Mouse (Mus musculus) embryonic facial prominence, embryonic 11.5 days (tissue): ENCODE measurements around the gene Slc30a2. TPM values are rescaled to one million over a fixed set of nuclear protein-coding genes. Genes with fewer than 3 reads are reported as not detected.
A peak's percentile ranks its signal among the peaks of the same experiment; 100 is the strongest.

Experiments used
- ATAC-seq: fragments of 200-750 bp; cut with Nextera tagmentation; replicated peaks from 2 replicates; pipeline ENCODE4 v1.8.0; 2017; ENCODE audit warnings: low read depth; ENCODE audit not compliant: insufficient number of reproducible peaks, low FRiP score, low TSS enrichment
- DNase-seq: peaks from one replicate; pipeline ENCODE4 v3.0.0-alpha.2; 2015; ENCODE audit warnings: low spot score
- H3K27ac ChIP-seq: fragments of 300-500 bp; sonication (generic); replicated peaks from 2 replicates; pipeline ENCODE4 v1.5.1; 2014; ENCODE audit warnings: mild to moderate bottlenecking, low read depth, low read length, control low read depth
- H3K27me3 ChIP-seq: fragments of 300-500 bp; sonication (generic); 2 replicates; pipeline ENCODE4 v1.6.1; 2014; ENCODE audit warnings: mild to moderate bottlenecking, low read length, moderate library complexity, mixed read lengths; ENCODE audit not compliant: control insufficient read depth, insufficient read depth
- H3K36me3 ChIP-seq: fragments of 300-500 bp; sonication (generic); replicated peaks from 2 replicates; pipeline ENCODE4 v1.6.1; 2014; ENCODE audit warnings: low read depth, mild to moderate bottlenecking, low read length, moderate library complexity, mixed read lengths; ENCODE audit not compliant: control insufficient read depth, insufficient read depth
- H3K4me1 ChIP-seq: fragments of 300-500 bp; sonication (generic); 2 replicates; pipeline ENCODE4 v1.6.1; 2014; ENCODE audit warnings: low read length, mixed read lengths; ENCODE audit not compliant: control insufficient read depth, insufficient read depth
- H3K4me2 ChIP-seq: fragments of 300-500 bp; sonication (generic); 2 replicates; pipeline ENCODE4 v1.6.1; 2014; ENCODE audit warnings: low read depth, mild to moderate bottlenecking, control low read depth, low read length, moderate library complexity
- H3K4me3 ChIP-seq: fragments of 300-500 bp; sonication (generic); 2 replicates; pipeline ENCODE4 v1.5.1; 2014; ENCODE audit warnings: low read depth, low read length, control low read depth
- H3K9ac ChIP-seq: fragments of 300-500 bp; sonication (generic); replicated peaks from 2 replicates; pipeline ENCODE4 v1.6.1; 2014; ENCODE audit warnings: mild to moderate bottlenecking, control low read depth, low read length
- H3K9me3 ChIP-seq: fragments of 300-500 bp; sonication (generic); replicated peaks from 2 replicates; pipeline ENCODE4 v1.6.1; 2016; ENCODE audit warnings: mild to moderate bottlenecking, low read length, inconsistent platforms, mixed read lengths; ENCODE audit not compliant: control insufficient read depth
- WGBS: fragments of 180-500 bp; shearing (Covaris S2); extraction: QIAGEN DNeasy Blood & Tissue Kit; methylation state at CpG from one replicate; pipeline ENCODE4 v1.1.7; 2014; 5-methylcytosine and 5-hydroxymethylcytosine counted together
- polyA plus RNA-seq: library from polyadenylated mRNA; unstranded; fragments of >200 nt; fragmentation: Nextera tagmentation; extraction: Ambion mirVana; gene quantifications from 2 replicates; pipeline ENCODE4 v1.2.1, GENCODE M21; 2014

Gene Slc30a2
- polyA plus RNA-seq, 1 experiment from 2014 or later: 0.07 TPM

DNA sequence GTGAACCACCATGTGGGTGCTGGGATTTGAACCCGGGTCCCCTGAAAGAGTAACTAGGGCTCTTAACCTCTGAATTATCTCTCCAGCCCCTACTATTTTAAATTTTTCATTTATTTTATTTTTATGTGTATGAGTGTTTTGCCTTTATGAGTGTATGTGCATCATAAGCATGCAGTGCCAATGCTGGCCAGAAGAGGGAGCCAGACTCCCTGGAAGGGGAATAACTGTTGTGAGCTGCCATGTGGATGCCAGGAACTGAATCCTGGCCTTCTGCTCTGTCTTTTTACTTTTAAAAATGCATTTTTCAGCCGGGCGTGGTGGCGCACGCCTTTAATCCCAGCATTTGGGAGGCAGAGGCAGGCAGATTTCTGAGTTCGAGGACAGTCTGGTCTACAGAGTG is 30.1 kb upstream of the Slc30a2 start:
- H3K4me2 ChIP-seq: no peak overlapping the region
- no peaks in the 10 kb centered on the region for H3K9me3 ChIP-seq
- H3K27me3 ChIP-seq: no peaks in the 10 kb centered on the region
- no peak overlapping the region for H3K27ac ChIP-seq
- ATAC-seq: no peak
- H3K4me3 ChIP-seq: no peak overlapping the region
- peak; percentile 18 for DNase-seq
- H3K4me1 ChIP-seq: no peaks in the 10 kb centered on the region
- no peaks in the 10 kb centered on the region for H3K36me3 ChIP-seq
- WGBS: 91% methylated on average over 6 of the region's 6 CpGs
- H3K9ac ChIP-seq: no peak overlapping the region

DNA sequence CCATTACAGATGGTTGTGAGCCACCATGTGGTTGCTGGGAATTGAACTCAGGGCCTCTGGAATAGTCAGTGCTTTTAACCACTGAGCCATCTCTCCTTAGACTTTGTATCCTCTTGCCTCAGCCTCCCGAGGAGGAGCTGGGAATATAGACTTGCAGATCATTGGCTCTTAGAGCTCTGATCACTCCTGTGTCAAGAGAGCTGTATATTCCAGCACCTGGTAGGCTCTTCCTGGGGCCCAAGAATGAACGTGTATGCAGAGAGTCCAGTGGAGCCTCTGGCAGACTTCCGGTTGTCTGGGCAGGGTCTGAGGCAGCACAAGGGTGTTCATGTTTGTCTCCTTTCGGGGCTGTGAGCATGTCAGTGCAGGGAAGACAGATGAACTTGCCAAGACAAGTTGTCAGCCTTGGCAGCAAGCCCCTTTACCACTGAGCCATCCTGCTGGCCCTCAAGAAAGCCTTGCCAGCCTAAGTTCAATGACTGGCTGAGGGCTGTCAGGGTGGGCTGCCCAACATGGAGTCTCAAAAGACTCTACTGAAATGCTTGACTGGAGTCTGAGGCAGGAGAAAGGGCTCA is 28.8 kb upstream of the Slc30a2 start:
- H3K4me3 ChIP-seq: no peak overlapping the region
- H3K9ac ChIP-seq: no peak overlapping the region
- no peaks in the 10 kb centered on the region for H3K4me1 ChIP-seq
- H3K9me3 ChIP-seq: no peaks in the 10 kb centered on the region
- ATAC-seq (no peak), DNase-seq (no peak)
- H3K36me3 ChIP-seq: no peaks in the 10 kb centered on the region
- no peaks in the 10 kb centered on the region for H3K27me3 ChIP-seq
- 70% methylated on average over 4 of the region's 4 CpGs for WGBS
- H3K4me2 ChIP-seq: no peak overlapping the region
- H3K27ac ChIP-seq: no peak overlapping the region

DNA sequence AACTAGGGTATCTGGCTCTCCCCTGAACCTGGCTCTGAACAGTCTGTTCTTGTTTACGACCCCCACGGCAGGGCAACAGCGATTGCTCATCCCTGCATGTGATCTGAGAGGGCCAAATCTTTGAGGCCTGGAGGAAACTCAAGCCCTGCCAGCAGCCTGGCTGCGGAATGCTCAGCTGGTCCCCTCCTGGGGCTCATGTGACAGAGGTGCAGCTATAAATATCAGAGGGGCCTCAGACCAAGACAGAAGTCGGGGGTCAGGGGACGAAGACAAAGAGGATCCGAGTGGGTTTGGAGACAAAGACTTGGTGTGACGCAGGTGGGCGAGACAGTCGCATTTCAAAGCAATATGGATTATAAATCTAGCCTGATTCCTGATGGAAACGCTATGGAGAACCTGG is 28.1 kb upstream of the Slc30a2 start, which contains the start of gene Trim63:
Gene Trim63, plus strand, starts transcription at position 245 of the 400 bp plus-strand sequence.
- Histone ChIP-seq H3K4me2 (no peak within 1 kb of the TSS), H3K4me3 (no peak within 1 kb of the TSS), H3K9me3 (no peaks in the 10 kb centered on the region), H3K27ac (no peak within 1 kb of the TSS), H3K9ac (no peak within 1 kb of the TSS), H3K36me3 (no peaks in the 10 kb centered on the region), H3K27me3 (no peaks in the 10 kb centered on the region), H3K4me1 (no peaks in the 10 kb centered on the region)
- DNase-seq: no peak
- 41% methylated on average over 11 of the region's 11 CpGs for WGBS
- no peak for ATAC-seq

DNA sequence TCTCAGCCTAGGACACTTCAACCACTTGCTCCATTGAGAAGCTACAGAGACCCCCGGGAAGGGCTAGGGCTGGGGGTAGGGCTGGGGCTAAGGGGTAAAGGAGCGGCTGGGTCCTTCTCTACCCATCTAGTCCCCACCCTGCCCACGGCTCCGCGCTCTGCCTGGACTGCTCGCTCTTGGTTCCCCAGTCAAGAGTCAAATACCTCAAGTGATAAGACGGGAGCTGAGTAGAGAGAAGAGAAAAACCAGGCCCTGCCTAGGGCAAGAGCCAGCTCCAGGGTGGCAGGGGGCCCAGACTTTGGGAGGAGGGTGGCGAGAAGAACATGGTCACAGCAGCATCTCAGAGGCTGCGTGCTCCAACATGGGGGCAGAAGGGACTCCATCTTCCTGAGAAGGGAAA is 27.5 kb upstream of the Slc30a2 start:
- H3K4me2 ChIP-seq: no peak overlapping the region
- H3K9ac ChIP-seq: no peak overlapping the region
- DNase-seq (no peak), ATAC-seq (peak; percentile 56; the same call in 1 of the 2 replicates)
- no peaks in the 10 kb centered on the region for H3K27me3 ChIP-seq
- H3K4me1 ChIP-seq: no peaks in the 10 kb centered on the region
- H3K36me3 ChIP-seq: no peaks in the 10 kb centered on the region
- no peaks in the 10 kb centered on the region for H3K9me3 ChIP-seq
- H3K4me3 ChIP-seq: no peak overlapping the region
- no peak overlapping the region for H3K27ac ChIP-seq
- WGBS: 76% methylated on average over 9 of the region's 9 CpGs

DNA sequence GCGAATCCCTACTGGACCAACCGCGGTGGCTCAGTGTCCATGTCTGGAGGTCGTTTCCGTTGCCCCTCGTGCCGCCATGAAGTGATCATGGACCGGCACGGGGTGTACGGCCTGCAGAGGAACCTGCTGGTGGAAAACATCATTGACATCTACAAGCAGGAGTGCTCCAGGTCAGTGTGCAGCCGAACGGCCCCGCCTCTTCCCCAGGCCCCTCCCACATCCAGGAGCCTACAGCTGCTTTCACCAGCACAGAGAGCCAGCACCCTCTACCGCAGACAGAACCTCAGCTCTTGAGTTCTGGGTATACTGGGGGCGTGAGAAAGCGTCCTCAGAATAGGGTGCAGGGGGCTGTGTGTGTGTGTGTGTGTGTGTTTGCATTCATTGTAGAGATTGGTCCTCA is 26.6 kb upstream of the Slc30a2 start:
- Histone ChIP-seq H3K9ac (no peak overlapping the region), H3K4me2 (no peak overlapping the region), H3K27me3 (no peaks in the 10 kb centered on the region), H3K4me3 (no peak overlapping the region), H3K4me1 (no peaks in the 10 kb centered on the region), H3K27ac (no peak overlapping the region), H3K36me3 (no peaks in the 10 kb centered on the region), H3K9me3 (no peaks in the 10 kb centered on the region)
- ATAC-seq (no peak; the same call in 1 of the 2 replicates), DNase-seq (peak; percentile 10)
- WGBS: 48% methylated on average over 16 of the region's 16 CpGs

DNA sequence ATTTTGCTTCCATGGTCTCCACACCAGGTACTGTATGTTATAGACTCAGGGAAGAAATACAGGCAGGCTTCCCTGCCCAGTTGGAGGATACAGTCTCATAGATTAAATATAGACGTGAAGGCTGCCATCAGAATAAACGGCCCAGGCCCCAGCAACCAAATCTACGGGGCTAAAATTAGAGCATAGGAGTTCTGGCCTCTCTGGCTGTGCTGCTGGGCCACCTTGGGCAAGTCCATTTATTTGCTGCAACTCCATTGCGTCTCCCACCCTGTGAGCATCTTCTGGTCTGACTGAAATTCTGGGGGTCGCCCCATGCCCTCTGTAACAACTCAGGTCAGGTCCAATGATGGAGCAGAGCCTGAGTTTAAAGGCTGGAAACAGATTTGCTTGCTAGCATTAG is 23.9 kb upstream of the Slc30a2 start:
- Histone ChIP-seq H3K4me2 (no peak overlapping the region), H3K27ac (no peak overlapping the region), H3K9me3 (no peaks in the 10 kb centered on the region), H3K9ac (no peak overlapping the region), H3K27me3 (no peaks in the 10 kb centered on the region), H3K36me3 (no peaks in the 10 kb centered on the region), H3K4me3 (no peak overlapping the region), H3K4me1 (no peaks in the 10 kb centered on the region)
- ATAC-seq (no peak), DNase-seq (no peak)
- 83% methylated on average over 5 of the region's 5 CpGs for WGBS

DNA sequence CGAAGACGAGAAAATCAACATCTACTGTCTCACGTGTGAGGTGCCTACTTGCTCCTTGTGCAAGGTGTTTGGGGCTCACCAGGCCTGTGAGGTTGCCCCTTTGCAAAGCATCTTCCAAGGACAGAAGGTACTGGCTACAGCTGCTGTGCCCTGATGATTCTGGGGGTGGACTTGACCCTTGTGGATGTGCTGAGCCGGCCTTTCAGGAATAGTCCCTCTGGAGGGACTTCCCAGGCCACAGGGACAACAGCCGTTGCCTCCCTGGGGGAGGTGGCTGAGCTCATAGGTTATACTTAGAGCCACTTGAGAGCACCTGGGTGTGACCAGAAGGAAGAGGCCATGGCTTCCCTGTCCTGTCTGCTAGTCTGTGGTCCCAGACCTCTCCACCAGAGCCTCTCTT is 23.3 kb upstream of the Slc30a2 start:
- Histone ChIP-seq H3K4me3 (no peak overlapping the region), H3K9ac (no peak overlapping the region), H3K36me3 (no peaks in the 10 kb centered on the region), H3K27me3 (no peaks in the 10 kb centered on the region), H3K4me1 (no peaks in the 10 kb centered on the region), H3K27ac (no peak overlapping the region), H3K4me2 (no peak overlapping the region), H3K9me3 (no peaks in the 10 kb centered on the region)
- 76% methylated on average over 5 of the region's 5 CpGs for WGBS
- ATAC-seq: no peak
- DNase-seq: no peak

DNA sequence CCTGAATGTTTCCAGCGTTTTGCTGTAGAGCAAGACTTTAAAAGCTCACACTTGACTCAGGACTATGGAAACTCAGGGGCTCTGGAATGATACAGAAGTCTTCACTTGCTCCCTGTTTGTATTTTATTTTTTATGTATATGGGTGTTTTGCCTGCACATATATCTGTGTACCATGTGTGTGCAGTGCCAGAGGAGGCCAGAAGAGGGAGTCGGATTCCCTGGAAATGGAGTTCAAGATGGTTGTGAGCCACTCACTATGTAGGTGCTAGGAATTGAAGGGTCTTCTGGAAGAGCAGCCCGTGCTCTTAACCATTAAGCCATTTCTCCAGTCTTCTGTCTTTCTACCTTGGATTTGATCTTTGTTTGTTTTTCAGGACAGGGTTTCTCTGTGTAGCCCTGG is 21.5 kb upstream of the Slc30a2 start:
- 63% methylated on average over 3 of the region's 3 CpGs for WGBS
- ATAC-seq: no peak
- Histone ChIP-seq H3K4me1 (no peaks in the 10 kb centered on the region), H3K4me3 (no peak overlapping the region), H3K4me2 (no peak overlapping the region), H3K36me3 (no peaks in the 10 kb centered on the region), H3K27me3 (no peaks in the 10 kb centered on the region), H3K9me3 (no peaks in the 10 kb centered on the region), H3K27ac (no peak overlapping the region), H3K9ac (no peak overlapping the region)
- DNase-seq: no peak
